Mouse (Mus musculus) mouse embryonic stem cell (cell line): ENCODE data around the gene Slc9a9.

Experiments
- in situ Hi-C, 2 experiments: fragments of 300-500 bp; cut with MboI; formaldehyde crosslinking; loops; 1 replicate in 1 of 2; 3 replicates in 1 of 2; pipeline ENCODE4 v1.14.3; 2019 to 2020; ENCODE audit warnings: low sequenced_read_pairs in 2 of 2, low pct_unique_long_range_greater_than_20kb in 1 of 2, mixed read lengths in 1 of 2; ENCODE audit not compliant: unreplicated experiment in 1 of 2

The Slc9a9 gene

DNA sequence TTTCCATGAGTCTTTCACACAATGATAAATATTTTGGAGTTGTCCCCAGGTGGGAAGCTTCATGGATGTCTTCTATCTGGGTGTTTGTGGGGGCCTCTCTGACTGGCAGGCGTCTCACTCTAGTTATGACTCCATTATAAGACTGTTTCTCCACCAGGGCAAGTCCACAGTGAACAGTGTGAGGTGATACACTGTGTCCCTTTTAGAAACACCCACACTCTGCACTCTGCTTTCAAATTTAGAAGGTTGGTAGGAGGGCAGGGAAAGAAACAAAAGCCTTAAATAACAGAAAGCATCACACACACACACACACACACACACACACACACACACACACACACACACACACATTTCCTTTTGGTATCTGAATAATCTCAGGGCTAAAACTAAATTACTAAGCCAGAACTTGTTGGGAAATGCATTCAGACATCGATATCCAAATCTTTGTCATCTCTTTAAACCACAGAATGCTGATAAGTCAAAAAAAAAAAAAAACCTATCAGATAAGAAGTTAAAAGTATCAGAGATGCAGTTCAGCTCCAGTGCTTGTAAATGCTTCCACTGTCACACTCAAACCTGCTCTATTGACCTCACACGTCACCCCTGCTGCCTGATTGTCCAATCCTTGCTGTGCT, 8.4 kb downstream of the Slc9a9 start:
- in situ Hi-C loops = no loop called here

DNA sequence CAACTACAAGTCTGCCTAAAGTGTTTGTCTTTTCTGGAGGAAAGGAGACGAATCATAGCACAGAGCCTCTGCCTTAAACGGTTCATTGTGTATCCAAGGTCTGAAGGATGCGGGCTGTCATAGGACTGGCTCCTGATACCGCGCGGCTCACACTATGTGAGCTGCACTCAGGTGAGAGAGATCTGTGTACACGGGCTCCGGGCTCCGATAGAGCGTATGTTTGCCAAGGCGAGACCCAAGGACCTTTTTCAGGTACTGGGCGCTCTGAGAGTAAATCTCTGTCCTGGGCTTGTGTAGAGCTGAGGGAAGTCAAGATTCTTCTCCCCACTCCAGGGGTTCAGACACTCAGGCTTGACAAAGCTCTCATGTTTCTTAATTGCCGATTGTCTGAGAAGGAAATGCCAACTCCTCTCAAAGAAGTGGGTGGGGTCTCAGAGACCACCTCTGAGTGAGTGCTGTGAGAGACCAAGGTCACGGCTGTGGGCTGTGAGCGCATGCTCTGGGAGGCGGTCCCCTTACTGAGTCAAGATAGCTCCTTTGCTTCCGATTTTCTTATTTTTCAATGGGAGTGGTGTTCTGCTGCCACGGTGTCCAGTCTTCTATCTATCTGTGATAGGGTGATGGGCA, 10.9 kb downstream of the Slc9a9 start:
- in situ Hi-C loops = no loop called here

DNA sequence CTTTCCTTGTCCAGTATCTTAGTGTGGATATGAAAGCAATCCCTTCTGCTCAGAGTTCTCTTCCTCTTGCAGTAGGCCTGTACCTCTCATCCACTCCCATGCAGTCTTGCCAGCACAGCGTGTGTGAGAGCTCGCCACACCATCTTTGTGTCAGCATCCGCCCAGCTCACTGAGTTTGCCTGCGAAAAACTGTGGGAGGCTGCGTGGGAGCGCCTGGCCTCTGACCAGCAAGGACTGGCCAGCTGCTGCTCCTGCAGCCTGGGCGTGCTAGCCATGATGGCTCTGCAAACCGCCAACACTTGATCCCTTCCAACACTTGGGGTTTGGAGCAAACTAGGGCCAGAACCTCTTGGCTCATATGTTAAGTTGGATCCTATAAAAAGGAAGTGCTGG, 11.4 kb downstream of the Slc9a9 start:
- in situ Hi-C loops = no loop called here

DNA sequence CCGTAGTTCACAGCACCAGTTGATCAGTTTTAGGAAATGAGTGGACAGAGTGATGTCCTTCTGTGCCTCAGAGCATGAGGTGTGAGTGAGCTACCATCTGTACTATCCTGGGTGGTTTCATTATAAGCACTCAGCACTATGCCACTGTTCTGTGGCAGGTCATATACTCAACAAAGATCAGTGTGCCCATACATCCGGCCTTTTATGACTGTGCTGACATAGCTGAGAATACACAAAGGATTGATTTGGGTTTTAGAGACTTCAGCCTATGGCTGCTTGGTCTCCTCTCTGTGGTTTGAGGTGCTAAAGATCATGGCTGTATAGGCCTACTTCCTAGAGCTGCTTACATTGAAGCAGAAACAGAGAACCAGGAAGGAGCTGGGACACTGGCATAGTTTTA, 12.6 kb downstream of the Slc9a9 start:
- in situ Hi-C loops = no loop called here

DNA sequence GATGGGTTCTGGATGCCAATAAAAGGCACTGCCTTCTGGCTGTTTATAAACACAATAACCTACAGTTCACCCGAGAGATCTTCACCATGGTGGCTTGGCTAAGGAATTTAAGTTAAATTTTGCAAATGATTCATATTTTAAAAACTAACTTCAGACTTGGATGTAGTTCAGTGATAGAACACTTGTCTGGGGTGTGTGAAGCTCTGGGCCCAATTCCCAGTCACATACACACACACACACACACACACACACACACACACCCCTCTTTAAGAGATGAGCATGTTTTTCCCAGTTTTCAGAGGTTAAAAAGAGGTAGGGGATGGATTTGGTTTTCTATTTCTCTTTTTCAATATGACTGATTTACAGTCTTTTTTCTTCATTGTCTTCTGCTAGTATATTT, 15.9 kb downstream of the Slc9a9 start:
- in situ Hi-C loops = no loop called here

DNA sequence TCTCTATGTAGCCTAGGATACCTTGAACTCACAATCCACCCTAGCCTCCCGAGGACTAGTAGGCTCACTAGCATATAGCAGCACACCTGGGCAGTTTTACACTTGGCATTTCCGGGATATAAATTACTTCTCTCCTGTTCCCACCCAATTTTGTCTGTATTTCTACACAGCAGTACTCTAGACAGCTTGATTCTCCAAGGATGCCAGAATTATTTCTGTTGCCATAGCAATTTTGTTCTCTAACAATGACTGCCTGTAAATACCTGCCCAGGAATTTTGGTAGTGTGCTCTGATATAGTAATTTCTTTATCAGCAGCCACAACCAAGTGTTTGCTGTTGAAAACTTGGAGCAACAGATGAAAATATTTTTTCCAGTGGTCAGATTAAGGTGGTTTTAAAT, 16.7 kb downstream of the Slc9a9 start:
- in situ Hi-C loops = no loop called here

DNA sequence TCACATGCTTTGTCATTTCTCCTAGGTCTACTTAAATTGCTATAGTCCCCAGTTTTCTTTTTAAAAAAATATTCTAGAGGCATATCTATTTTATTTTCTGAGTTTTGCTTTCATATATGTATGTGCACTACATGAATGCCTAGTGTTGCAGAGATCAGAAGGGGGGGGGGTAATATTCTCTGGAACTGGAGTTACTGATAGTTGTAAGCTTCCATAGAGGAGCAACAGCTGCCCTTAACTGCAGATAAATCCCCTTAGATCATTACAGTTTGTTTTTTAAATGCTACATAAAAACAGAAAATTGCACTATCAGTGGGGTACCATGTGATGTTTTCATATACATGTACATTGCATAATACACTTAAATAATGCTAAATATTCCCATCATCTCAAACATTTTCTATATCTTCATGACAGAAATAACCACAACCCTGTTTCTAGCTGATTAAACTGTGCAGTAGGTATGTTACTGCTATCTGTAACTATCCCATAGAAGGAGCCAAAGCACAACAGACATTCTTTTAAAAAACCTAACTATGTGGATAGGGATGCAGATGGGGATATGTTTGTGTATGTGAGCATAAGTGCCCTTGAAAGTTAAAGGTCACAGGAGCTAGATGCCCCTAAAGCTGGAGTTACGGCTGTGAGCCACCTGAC, 17.6 kb downstream of the Slc9a9 start:
- in situ Hi-C loops = no loop called here

DNA sequence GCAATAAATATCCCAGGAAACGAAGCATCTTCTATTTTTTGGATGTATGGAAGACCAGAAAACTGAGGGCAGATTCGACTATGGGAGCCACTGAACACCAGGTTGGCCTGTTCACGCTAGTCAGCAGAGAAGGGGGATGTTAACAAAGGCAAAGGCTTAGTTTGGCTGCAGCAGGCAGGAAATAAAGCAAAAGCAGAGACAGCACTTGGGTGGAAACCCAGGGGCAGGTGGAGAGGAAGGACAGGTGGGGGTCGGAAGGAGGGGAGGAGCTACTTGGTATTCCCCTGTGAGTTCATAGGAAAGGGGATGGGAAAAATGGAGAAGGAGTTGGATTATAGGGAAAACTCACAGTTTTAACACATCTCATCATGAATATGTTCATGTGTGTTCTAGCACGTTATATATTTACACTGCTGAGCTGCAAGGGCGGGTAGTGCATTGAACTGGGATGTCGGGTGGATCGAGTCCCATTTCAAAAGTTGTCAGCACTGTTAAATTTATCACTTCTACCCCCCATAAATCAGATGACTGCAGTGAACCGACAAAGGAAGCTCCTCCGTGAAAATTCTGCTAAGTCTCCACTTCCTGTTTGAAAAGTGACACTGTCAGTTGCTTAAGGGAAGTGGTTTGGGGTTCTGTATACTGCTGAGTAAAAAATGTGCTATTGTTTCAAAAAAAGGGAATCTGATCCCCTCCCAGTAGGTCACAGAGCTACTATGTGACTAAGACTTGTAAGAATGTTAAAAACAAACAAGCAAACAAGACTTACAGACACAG, 21.8 kb downstream of the Slc9a9 start:
- in situ Hi-C loops = no loop called here

DNA sequence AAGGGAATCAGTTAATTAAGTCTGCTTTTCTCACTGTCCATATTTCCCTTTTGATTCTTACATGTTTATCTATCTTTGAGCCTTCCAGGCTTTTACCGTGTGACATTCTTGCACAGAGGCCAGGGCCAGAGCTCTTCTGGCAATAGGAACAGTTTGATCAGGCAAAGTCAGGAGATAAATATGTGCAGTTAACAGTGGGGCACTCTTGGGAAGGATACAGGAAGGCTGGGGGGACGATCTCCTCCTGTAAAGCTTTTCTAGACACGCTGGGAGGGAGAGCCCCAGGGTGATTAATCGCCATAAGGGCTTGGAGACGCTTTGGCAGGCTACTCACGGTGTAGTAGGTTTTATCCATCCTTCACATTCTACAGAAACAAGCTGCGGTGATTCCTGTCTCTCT, 22.4 kb downstream of the Slc9a9 start:
- in situ Hi-C loops = no loop called here

DNA sequence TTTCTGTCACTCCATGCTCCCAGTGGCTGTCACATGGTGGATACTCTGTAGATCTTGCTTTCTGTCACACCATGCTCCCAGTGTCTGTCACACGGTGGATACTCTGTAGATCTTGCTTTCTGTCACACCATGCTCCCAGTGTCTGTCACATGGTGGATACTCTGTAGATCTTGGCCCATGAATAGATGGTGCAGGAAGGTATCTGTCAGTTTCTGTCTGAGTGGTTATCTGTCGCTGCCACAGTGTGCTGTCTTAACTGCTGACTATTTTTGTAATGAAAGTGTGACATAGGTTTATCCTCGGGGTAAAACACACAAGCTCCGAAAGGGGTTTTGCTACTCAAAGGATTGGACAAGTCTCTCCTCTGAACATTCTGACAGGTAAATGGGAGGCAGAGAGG, 24.5 kb downstream of the Slc9a9 start:
- in situ Hi-C loops = no loop called here

DNA sequence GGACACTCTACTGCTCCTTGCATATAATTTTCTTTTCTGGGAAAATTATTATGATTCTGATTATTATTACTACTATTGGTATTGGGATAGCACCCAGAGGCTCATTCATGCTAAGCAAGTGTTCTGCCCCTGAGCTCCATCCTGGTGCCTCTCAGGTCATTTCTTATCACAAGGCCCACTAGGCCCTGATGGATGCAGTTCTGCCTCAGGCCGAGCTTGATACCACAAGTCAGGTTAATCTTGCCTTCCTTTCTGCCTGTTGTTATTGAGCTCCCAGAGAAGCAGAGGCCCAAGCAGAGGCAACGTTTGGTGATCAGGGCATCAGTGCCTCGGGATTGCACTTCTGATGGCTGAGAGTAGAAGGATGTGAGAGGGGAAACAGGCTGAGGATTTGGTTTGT, 25.3 kb downstream of the Slc9a9 start:
- in situ Hi-C loops = no loop called here

DNA sequence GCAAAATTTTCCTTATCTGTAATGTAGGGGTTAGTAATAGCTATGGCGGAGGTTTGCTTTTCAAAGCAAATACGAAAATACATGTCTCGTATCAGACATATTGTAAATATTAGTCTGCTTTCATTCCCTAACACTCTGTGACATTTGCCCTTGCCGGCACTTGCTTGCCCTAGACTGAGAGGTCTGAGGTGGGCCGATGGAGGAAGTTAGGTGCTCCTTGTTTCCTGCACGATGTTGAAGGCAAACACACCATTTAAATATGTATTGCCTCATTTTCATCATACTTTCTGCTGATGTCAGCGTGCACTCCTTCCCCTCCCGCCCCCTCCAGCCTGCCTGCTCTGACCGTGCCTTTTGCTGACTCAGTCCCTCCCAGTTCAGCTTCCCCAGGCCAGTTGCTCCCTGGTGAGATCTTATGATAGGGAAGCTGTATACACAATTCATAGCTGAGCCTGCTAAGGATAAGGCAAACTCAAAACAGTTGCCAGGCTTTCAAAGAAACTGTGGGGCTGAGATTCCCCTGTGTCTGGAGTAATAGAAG, 26.9 kb downstream of the Slc9a9 start:
- in situ Hi-C loops = no loop called here

DNA sequence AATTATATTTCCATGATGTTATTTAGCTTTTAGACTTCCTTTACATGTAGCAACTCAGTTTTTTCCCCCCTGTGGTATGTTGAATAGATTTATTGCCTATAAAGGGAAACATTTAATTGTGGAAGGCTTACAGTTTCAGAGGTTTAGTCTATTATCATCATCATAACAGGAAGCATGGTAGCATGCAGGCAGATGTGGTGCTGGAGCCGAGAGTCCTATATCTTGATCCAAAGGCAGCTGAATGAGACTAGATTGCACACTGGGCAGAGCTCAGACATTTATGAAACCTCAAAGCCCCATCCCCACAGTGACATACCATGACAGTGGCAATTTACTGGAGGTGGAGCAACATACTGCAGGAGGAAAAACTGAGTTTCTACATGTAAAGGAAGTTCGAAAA, 28.5 kb downstream of the Slc9a9 start:
- in situ Hi-C loops = no loop called here

DNA sequence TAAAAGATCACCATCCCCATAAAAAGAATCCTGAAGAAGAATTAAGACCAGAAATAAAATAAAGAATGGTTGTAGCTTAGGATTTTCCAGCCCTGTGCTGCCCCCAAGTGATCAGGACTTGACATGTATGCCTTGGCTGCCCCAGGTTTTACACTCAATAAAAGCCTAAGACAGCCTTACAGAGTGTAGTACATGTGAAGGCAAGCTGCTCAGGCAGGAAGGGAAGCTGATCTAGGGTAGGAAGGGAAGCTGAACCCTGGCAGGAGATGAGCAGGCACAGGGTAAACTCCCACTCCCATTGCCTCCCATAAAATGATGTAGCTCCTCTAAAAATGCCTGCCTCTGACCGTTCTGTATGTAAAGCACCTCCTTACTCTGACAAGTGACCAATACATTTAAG, 30.8 kb downstream of the Slc9a9 start:
- in situ Hi-C loops = no loop called here

DNA sequence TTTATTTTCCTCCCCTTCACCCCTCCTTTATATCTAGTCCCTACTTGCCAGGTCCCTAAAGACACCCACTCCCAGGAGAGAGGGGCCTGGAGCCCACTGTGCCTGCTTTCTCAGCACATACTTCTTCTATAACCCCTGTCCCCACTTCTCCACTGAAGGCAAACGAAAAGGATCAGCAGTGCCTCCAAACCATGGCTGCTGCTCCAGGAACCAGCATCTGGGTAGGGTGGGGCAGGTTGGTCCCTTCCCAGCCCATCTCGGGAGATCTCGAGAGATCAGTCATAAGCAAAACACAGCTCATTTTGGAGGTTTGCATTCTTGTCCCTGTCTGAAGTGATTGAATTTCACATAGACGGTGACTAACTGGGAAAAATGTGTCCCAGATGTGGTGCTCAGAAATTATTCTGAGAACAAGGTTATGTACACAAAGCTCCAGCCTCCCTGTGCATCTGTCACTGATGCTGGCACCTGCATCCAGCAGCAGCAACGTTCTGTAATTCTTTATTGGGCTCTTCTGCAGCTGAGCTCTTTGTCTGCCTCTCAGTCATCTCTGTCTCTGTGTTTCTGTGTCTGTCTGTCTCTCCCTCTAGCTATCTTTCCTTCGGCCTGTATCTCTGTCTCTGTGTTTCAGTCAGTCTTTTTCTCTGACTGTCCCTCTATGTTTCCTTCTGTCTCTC, 31.6 kb downstream of the Slc9a9 start:
- in situ Hi-C loops = no loop called here

DNA sequence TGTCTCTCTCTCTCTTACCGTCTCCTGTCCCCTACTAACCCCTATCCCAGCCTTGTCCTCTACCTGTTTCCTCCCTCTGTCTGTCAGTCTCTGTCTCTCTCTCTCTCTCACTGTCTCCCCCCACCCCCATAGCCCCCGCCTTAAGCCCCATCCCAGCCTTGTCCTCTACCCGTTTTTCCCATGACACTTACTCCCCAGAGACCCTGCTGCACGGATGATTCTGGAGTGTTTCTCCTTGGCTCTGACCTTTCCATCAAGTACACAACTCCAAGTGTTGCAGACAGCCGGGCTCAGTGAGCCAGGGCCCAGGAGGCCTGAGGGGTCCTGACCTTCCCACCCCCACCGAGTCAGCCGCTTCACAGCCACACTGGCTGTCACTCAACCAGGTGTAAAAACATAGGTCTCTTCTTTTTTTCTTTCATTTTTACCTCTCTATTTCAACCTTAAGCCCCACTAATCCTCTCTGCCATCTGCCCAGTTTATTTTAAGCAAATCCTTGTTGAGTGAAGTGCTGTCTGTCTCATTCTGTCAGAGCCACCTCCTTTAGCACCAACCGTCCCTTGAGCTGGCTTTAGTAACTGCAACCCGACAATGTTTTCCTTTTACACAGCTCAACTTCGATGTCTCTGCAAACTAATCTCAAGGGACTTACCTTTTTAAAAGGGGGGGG, 32.4 kb downstream of the Slc9a9 start:
- in situ Hi-C loops = no loop called here

DNA sequence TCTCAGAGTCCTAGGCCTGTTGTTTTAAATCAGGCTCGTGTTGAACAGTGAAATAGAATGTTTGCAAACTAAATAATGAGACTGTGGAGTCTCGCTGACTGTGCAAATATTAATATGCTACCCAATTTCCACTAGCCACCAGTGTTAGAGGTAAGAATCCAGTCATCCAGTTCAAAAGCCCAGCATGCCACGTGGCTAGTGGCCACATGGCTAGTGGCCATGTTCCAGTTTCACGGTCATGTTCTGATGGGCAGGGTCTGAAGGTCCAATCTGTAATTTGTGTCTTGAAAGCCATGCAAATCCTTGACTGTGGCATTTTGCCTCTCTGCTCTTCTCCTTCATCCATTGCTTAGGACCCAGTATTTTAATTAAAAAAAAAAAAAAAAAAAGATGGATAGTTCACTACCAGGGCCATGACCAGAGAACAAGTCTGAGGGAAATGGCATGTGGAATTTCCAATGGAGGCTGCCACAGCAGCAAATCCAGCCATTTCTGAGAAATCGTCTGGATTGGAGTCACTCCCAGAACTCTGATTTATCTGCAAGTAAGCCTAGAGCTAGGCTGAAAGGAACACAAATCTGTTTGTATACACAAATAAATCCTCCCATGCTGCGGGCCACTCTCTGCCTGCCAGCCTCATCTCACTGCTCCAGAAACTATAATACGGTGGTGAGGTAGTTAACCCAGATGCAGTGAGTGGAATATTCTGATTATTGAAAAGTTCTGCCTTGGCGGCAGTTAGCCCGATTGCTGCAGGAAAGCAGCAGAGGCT, 35.5 kb downstream of the Slc9a9 start:
- in situ Hi-C loops = no loop called here

DNA sequence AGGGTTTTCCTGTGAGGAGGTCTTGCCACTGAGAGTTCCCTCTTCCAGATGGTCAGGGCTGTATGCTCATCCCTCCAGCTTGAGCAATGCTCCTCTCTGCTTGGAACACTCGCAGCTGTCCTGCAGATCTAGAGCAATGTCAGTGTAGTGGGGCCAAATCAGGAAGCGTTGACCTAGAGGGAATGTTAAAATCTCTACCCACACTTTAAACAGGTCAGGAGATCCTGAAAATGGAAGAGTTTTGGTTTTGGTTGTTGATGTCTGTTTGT, 36.0 kb downstream of the Slc9a9 start:
- in situ Hi-C loops = no loop called here
